Mouse (Mus musculus) forebrain, postnatal 0 days (tissue): ENCODE data around the gene Atp5h. TPM values are rescaled to one million over a fixed set of nuclear protein-coding genes. Genes with fewer than 3 reads are reported as not detected.
A peak's percentile ranks its signal among the peaks of the same experiment; 100 is the strongest.

Source experiments
- ATAC-seq: fragments of 200-750 bp; cut with Nextera tagmentation; 2 replicates; pipeline ENCODE4 v1.8.0; 2017; ENCODE audit warnings: mild to moderate bottlenecking, moderate library complexity
- DNase-seq: peaks from one replicate; pipeline ENCODE4 v3.0.0-alpha.2; 2015
- H3K27ac ChIP-seq: fragments of 300-500 bp; sonication (generic); 2 replicates; pipeline ENCODE4 v1.5.1; 2014; ENCODE audit warnings: low read depth, mild to moderate bottlenecking, antibody characterized with exemption, low read length, moderate library complexity, mixed read lengths
- H3K27me3 ChIP-seq: fragments of 300-500 bp; sonication (generic); 2 replicates; pipeline ENCODE4 v1.6.1; 2014; ENCODE audit warnings: mild to moderate bottlenecking, low read length, mixed read lengths; ENCODE audit not compliant: insufficient read depth
- H3K36me3 ChIP-seq: fragments of 300-500 bp; sonication (generic); 2 replicates; pipeline ENCODE4 v1.6.1; 2014; ENCODE audit warnings: mild to moderate bottlenecking, moderate library complexity; ENCODE audit not compliant: insufficient read depth
- H3K4me1 ChIP-seq: fragments of 300-500 bp; sonication (generic); 2 replicates; pipeline ENCODE4 v1.6.1; 2014; ENCODE audit warnings: antibody characterized with exemption; ENCODE audit not compliant: insufficient read depth
- H3K4me2 ChIP-seq: fragments of 300-500 bp; sonication (generic); 2 replicates; pipeline ENCODE4 v1.6.1; 2014; ENCODE audit warnings: low read depth, mild to moderate bottlenecking, moderate library complexity
- H3K4me3 ChIP-seq: fragments of 300-500 bp; sonication (generic); 2 replicates; pipeline ENCODE4 v1.5.1; 2014; ENCODE audit warnings: low read depth, low read length, mixed read lengths
- H3K9ac ChIP-seq: fragments of 300-500 bp; sonication (generic); 2 replicates; pipeline ENCODE4 v1.6.1; 2014; ENCODE audit warnings: mild to moderate bottlenecking
- H3K9me3 ChIP-seq: fragments of 300-500 bp; sonication (generic); 2 replicates; pipeline ENCODE4 v1.6.1; 2016; ENCODE audit warnings: low read length
- CTCF ChIP-seq: sonication (generic); IDR thresholded peaks from 2 replicates; pipeline ENCODE4 v1.5.1; 2016; ENCODE audit warnings: antibody characterized with exemption, control low read depth, low read depth
- WGBS: fragments of 180-500 bp; shearing (Covaris S2); extraction: QIAGEN DNeasy Blood & Tissue Kit; methylation state at CpG from one replicate; pipeline ENCODE4 v1.1.7; 2014; 5-methylcytosine and 5-hydroxymethylcytosine counted together
- polyA plus RNA-seq: library from polyadenylated mRNA; unstranded; fragments of >200 nt; fragmentation: Nextera tagmentation; extraction: Ambion mirVana; gene quantifications from 2 replicates; pipeline ENCODE4 v1.2.1, GENCODE M21; 2015
- total RNA-seq: library from RNA; depleted of rRNA; stranded (reverse); fragments of >200 nt; gene quantifications from 2 replicates; pipeline ENCODE4 v1.2.3, GENCODE M21; 2014

The Atp5h gene
- total and polyA plus RNA-seq, 2 experiments from 2014 or later, result 339 to 808 TPM

GRCm38 (mm10) chr11:115409556-115409955 lies 10.2 kb downstream of the Atp5h start:
- H3K27ac ChIP-seq, result no peak overlapping the region
- TF ChIP-seq CTCF, result no peak
- peaks cover 31% of the 10 kb centered on the region for H3K36me3 ChIP-seq
- H3K4me1 ChIP-seq, result 0 out of 2 replicates have a peak, but pooled peaks cover 2% of the 10 kb centered on the region
- H3K9me3 ChIP-seq, result no peaks in the 10 kb centered on the region
- no peak overlapping the region for H3K9ac ChIP-seq
- H3K4me3 ChIP-seq, result no peak overlapping the region
- 13% methylated on average over 7 of the region's 7 CpGs for WGBS
- H3K4me2 ChIP-seq, result no peak overlapping the region
- DNase-seq (no peak), ATAC-seq (no peak)
- no peaks in the 10 kb centered on the region for H3K27me3 ChIP-seq

- Histone ChIP-seq H3K9me3 (no peaks in the 10 kb centered on the region), H3K4me2 (no peak overlapping the region), H3K9ac (no peak overlapping the region), H3K27me3 (no peaks in the 10 kb centered on the region), H3K36me3 (peaks cover 31% of the 10 kb centered on the region), H3K27ac (no peak overlapping the region), H3K4me1 (0 out of 2 replicates have a peak, but pooled peaks cover 5% of the 10 kb centered on the region), H3K4me3 (no peak overlapping the region)
- no peak for DNase-seq
- TF ChIP-seq CTCF, result peak; percentile 35; the same call in 1 of the 2 replicates
- no peak for ATAC-seq
- whole genome bisulfite sequencing, result 61% methylated on average over 6 of the region's 6 CpGs
Measured at GRCm38 (mm10) chr11:115408266-115408920, 11.4 kb downstream of the Atp5h start.

- no peak overlapping the region for H3K4me3 ChIP-seq
- no peaks in the 10 kb centered on the region for H3K27me3 ChIP-seq
- H3K36me3 ChIP-seq, result peaks cover 31% of the 10 kb centered on the region
- 95% methylated on average over 17 of the region's 17 CpGs for WGBS
- 0 out of 2 replicates have a peak, but pooled peaks cover 10% of the 10 kb centered on the region for H3K4me1 ChIP-seq
- H3K27ac ChIP-seq, result no peak overlapping the region
- no peak overlapping the region for H3K4me2 ChIP-seq
- TF ChIP-seq CTCF, result no peak
- H3K9me3 ChIP-seq, result no peaks in the 10 kb centered on the region
- DNase-seq, result no peak
- H3K9ac ChIP-seq, result no peak overlapping the region
- no peak for ATAC-seq
Measured at GRCm38 (mm10) chr11:115406858-115407401, 12.8 kb downstream of the Atp5h start.

- no peak overlapping the region for H3K9ac ChIP-seq
- peaks cover 15% of the 10 kb centered on the region for H3K4me1 ChIP-seq
- WGBS, result 97% methylated on average over 6 of the region's 6 CpGs
- H3K9me3 ChIP-seq, result no peaks in the 10 kb centered on the region
- peaks cover 24% of the 10 kb centered on the region for H3K36me3 ChIP-seq
- no peak for ATAC-seq
- no peak overlapping the region for H3K4me3 ChIP-seq
- H3K4me2 ChIP-seq, result no peak overlapping the region
- H3K27ac ChIP-seq, result no peak overlapping the region
- DNase-seq, result no peak
- no peaks in the 10 kb centered on the region for H3K27me3 ChIP-seq
- no peak for TF ChIP-seq CTCF
Measured at GRCm38 (mm10) chr11:115405723-115406122, 14.0 kb downstream of the Atp5h start.

- Histone ChIP-seq H3K36me3 (peaks cover 11% of the 10 kb centered on the region; the same call in 1 of the 2 replicates), H3K9me3 (no peaks in the 10 kb centered on the region), H3K27me3 (no peaks in the 10 kb centered on the region), H3K4me3 (peak within 1 kb of the TSS; percentile 75), H3K4me1 (peaks cover 16% of the 10 kb centered on the region), H3K4me2 (peak within 1 kb of the TSS; percentile 46), H3K27ac (peak within 1 kb of the TSS; percentile 89), H3K9ac (peak within 1 kb of the TSS; percentile 95)
- WGBS, result 5% methylated on average over 50 of the region's 50 CpGs
- DNase-seq (peak; percentile 90), ATAC-seq (peak; percentile 94)
- TF ChIP-seq CTCF, result no peak
Measured at GRCm38 (mm10) chr11:115403338-115404124, 16.2 kb downstream of the Atp5h start, which contains the start of gene Mrpl58. Gene Mrpl58, plus strand, starts transcription at chr11:115403752.

GRCm38 (mm10) chr11:115400630-115401391 lies 19.0 kb downstream of the Atp5h start:
- no peak overlapping the region for H3K4me2 ChIP-seq
- ATAC-seq, result no peak
- peak overlapping the region; percentile 36; the same call in 1 of the 2 replicates for H3K27ac ChIP-seq

More at GRCm38 (mm10) chr11:115400630-115401391, 19.0 kb downstream of the Atp5h start:
- no peak for TF ChIP-seq CTCF
- Histone ChIP-seq H3K4me3 (no peak overlapping the region), H3K9me3 (no peaks in the 10 kb centered on the region), H3K36me3 (peaks cover 7% of the 10 kb centered on the region), H3K9ac (no peak overlapping the region), H3K27me3 (no peaks in the 10 kb centered on the region), H3K4me1 (peaks cover 16% of the 10 kb centered on the region)
- DNase-seq, result peak; percentile 36
- 31% methylated on average over 11 of the region's 11 CpGs for WGBS
